Mouse (Mus musculus) CH12.LX (cell line): ENCODE measurements around the gene Abca16.

ENCODE experiments used
- CHD1 ChIP-seq: IDR thresholded peaks from 2 replicates; pipeline ENCODE4 v1.6.1; 2012; ENCODE audit warnings: low read depth, low read length, improper control_type of control experiment, inconsistent platforms
- CTCF ChIP-seq, 2 experiments: IDR thresholded peaks in 1 of 2; conservative IDR thresholded peaks in 1 of 2; 2 replicates each; pipeline ENCODE4 v1.5.1; 2011 to 2012; ENCODE audit warnings: low read depth in 2 of 2, low read length in 2 of 2, improper control_type of control experiment in 1 of 2, inconsistent platforms in 1 of 2, mild to moderate bottlenecking in 1 of 2, moderate library complexity in 1 of 2
- ELF1 ChIP-seq: IDR thresholded peaks from 2 replicates; pipeline ENCODE4 v1.6.1; 2014; ENCODE audit warnings: low read depth, mild to moderate bottlenecking, inconsistent platforms, low read length, improper control_type of control experiment
- IRF4 ChIP-seq: IDR thresholded peaks from 2 replicates; pipeline ENCODE4 v1.6.1; 2014; ENCODE audit warnings: low read depth, mild to moderate bottlenecking, inconsistent platforms, low read length, improper control_type of control experiment
- NRF1 ChIP-seq: IDR thresholded peaks from 2 replicates; pipeline ENCODE4 v1.6.1; 2014; ENCODE audit warnings: low read depth, mild to moderate bottlenecking, inconsistent platforms, low read length, improper control_type of control experiment, moderate library complexity
- POLR2A ChIP-seq: IDR thresholded peaks from 2 replicates; pipeline ENCODE4 v1.6.1; 2011; ENCODE audit warnings: low read depth, mild to moderate bottlenecking, improper control_type of control experiment, low read length
- RCOR1 ChIP-seq: conservative IDR thresholded peaks from 2 replicates; pipeline ENCODE4 v1.6.1; 2012; ENCODE audit warnings: low read depth, mild to moderate bottlenecking, inconsistent platforms, low read length, improper control_type of control experiment
- USF1 ChIP-seq: IDR thresholded peaks from 2 replicates; pipeline ENCODE4 v1.6.1; 2014; ENCODE audit warnings: low read depth, mild to moderate bottlenecking, inconsistent platforms, low read length, improper control_type of control experiment
- USF2 ChIP-seq: conservative IDR thresholded peaks from 2 replicates; pipeline ENCODE4 v1.6.1; 2011; ENCODE audit warnings: low read depth, low read length, improper control_type of control experiment
- ZC3H11A ChIP-seq: IDR thresholded peaks from 2 replicates; pipeline ENCODE4 v1.6.1; 2012; ENCODE audit warnings: low read depth, mild to moderate bottlenecking, inconsistent platforms, low read length, improper control_type of control experiment
- ZNF384 ChIP-seq: IDR thresholded peaks from 2 replicates; pipeline ENCODE4 v1.6.1; 2012; ENCODE audit warnings: low read depth, low read length, improper control_type of control experiment, inconsistent platforms

DNA sequence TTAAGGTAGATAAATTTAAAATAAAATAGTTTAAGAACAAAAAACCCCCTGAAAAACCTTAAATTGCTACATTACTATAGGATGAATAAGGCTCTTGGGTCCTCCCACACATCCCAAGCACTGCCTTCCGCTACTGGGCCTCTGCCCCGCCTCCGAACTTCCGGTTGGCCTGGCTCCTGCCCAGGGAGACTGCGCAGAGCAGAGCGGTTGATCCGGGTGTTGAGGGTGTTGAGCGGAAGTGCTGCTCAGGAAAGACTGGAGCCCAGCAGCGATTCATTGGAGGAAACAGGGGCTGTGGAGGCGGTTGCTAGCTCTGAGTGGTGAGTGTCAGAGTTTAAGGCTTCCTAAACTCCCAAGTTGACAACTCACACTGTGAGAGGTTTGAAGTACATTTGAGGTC is at the start of gene Abca16:
- no peak for TF ChIP-seq POLR2A
- TF ChIP-seq CHD1: no peak
- TF ChIP-seq USF1: no peak
- TF ChIP-seq CTCF (conservative IDR thresholded peaks at IDR 0.05 in 1 of 2, IDR thresholded peaks at IDR 0.05 in 1 of 2; ENCODE audit: low read depth in 2 of 2, low read length in 2 of 2): no peak
- no peak for TF ChIP-seq ZNF384
- no peak for TF ChIP-seq USF2
- TF ChIP-seq ZC3H11A: no peak
- no peak for TF ChIP-seq IRF4
- TF ChIP-seq ELF1: no peak
- TF ChIP-seq RCOR1: no peak
- no peak for TF ChIP-seq NRF1
